Mouse (Mus musculus) cerebellum, adult 8-10 months (tissue): ENCODE results near the gene Pex6.

Experiments used
- DNase-seq: peaks from one replicate; pipeline ENCODE4 v3.0.0; 2022

Gene Pex6

GRCm38 (mm10) chr17:46710959-46711597 is at the start of gene Pex6:
Gene Pex6, plus strand, starts transcription at chr17:46711463.
- peak; percentile 90 for DNase-seq

GRCm38 (mm10) chr17:46661981-46662380 is 49.3 kb upstream of the Pex6 start:
- peak; percentile 66 for DNase-seq

- DNase-seq = peak; percentile 69
Observed at GRCm38 (mm10) chr17:46662730-46663129, 48.5 kb upstream of the Pex6 start.

GRCm38 (mm10) chr17:46667712-46668111 is 43.6 kb upstream of the Pex6 start:
- no peak for DNase-seq

GRCm38 (mm10) chr17:46669911-46670310 is 41.4 kb upstream of the Pex6 start:
- DNase-seq = no peak

- peak; percentile 79 for DNase-seq
Observed at GRCm38 (mm10) chr17:46673850-46674529, 37.3 kb upstream of the Pex6 start, which contains the start of gene Rrp36. Gene Rrp36, minus strand, starts transcription at chr17:46674352.

GRCm38 (mm10) chr17:46674530-46675283 is 36.6 kb upstream of the Pex6 start:
- DNase-seq = no peak

GRCm38 (mm10) chr17:46678416-46678815 is 32.8 kb upstream of the Pex6 start, which contains the start of gene Mea1:
Gene Mea1, plus strand, starts transcription at chr17:46678793.
- no peak for DNase-seq

- no peak for DNase-seq
Observed at GRCm38 (mm10) chr17:46678911-46679310, 32.4 kb upstream of the Pex6 start.

GRCm38 (mm10) chr17:46679843-46680759 is 31.2 kb upstream of the Pex6 start:
- DNase-seq = no peak

GRCm38 (mm10) chr17:46680760-46681373 is 30.4 kb upstream of the Pex6 start, which contains the start of gene Klhdc3:
Gene Klhdc3, minus strand, starts transcription at chr17:46680914.
- peak; percentile 96 for DNase-seq

GRCm38 (mm10) chr17:46681466-46682118 is 29.7 kb upstream of the Pex6 start:
- DNase-seq = no peak

GRCm38 (mm10) chr17:46682654-46683389 is 28.4 kb upstream of the Pex6 start:
- no peak for DNase-seq

GRCm38 (mm10) chr17:46685913-46686312 is 25.4 kb upstream of the Pex6 start:
- no peak for DNase-seq

- DNase-seq = no peak
Observed at GRCm38 (mm10) chr17:46690665-46691064, 20.6 kb upstream of the Pex6 start.

GRCm38 (mm10) chr17:46691390-46691789 is 19.9 kb upstream of the Pex6 start:
- DNase-seq = no peak

GRCm38 (mm10) chr17:46694517-46695063 is 16.7 kb upstream of the Pex6 start:
- no peak for DNase-seq

GRCm38 (mm10) chr17:46698515-46698914 is 12.7 kb upstream of the Pex6 start:
- DNase-seq = no peak

GRCm38 (mm10) chr17:46699245-46699644 is 12.0 kb upstream of the Pex6 start:
- DNase-seq = no peak

GRCm38 (mm10) chr17:46699912-46700311 is 11.4 kb upstream of the Pex6 start:
- no peak for DNase-seq
